Mouse (Mus musculus) 416B (cell line): ENCODE results near the gene Atpif1.

ENCODE experiments used
- DNase-seq: peaks from one replicate; pipeline ENCODE4 v3.0.0; 2011; ENCODE audit warnings: low read depth

Gene Atpif1

DNA sequence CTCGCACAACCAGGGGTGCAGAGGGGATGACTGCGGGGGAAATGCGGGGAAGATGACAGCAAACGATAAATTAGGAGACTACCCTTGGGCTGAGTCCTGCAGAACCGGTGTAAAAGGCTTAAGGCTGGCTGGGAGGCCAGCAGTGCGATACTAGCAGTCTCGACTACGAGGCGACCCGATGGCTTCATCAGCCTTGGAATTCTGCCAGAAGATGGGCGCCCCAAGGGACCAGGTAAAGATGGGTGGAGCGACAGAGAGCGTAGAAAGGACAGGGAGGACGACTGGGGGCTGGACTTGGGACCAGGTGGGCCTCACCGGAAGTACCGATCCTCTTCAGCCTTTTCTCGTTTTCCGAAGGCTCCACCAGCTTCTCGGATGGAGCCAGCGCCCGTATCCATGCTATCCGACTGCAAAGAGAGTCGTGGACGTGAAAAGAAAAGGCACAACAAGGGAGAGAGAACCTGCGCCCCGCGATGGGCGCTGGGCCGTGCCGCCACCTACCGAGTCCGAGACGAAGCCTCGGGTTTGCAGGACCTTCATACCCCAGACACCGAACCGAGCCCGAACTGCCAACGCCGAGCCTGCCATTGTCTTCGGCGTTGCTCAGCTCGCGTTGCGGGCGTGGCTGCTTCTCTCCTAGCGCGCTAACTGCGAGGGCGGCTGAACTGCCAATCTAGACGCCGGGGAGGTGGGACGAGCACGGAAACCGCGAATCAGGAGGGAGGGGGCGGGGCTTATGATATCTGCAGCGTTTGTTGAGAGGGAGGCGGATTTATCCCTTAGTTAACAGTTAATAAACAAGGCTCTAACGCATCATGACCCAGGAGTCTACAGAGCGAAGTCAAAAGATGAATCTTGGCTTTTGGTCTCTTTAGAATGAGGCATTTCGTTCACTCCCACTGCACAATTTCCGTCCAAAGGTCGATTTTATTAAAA, at the start of gene Atpif1:
Gene Atpif1, minus strand, starts transcription at position 679 of the 936 bp plus-strand sequence.
- DNase-seq: peak; percentile 97

DNA sequence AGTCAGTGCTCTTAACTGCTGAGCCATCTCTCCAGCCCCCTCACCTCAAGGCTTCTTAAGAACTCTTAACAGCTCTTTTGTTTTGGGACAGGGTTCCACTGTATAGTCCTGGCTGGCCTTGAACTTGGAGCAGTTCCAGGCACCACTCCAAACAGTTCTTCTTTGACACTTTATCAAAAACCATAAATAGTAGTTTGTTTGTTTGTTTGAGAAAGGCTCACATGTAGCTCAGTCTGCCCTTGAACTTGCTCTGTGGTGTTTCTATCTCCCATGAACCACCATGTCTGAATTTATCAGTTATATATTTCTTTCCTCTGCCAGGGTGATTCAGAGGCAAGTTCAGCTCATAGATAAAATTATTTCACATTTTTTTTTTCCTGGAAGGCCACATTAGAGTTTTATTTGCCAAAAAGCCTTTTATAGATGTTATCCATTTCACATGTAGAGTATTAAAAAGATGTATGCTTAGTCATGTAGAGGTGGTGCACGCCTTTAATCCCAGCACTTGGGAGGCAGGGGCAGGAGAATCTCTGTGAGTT, 41.4 kb upstream of the Atpif1 start:
- no peak for DNase-seq

DNA sequence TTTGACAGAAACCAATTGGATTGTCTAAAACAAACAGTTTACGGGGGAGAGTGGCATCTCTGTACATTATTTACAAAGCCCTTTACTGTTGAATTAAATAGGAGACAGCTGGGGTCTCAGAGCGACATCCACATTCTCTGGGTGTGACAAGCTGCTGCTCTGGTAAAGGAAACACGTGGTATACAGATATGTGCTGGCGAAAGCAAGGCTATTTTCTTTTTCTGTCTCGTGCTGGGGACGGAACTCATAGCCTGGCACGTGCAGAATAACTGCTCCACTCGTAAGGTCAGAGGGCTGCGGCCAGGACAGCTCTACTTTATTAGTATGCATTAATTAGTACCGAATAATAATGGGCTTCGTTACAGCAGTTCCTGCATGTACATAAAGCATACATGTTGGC, 39.9 kb upstream of the Atpif1 start:
- DNase-seq: no peak

- DNase-seq: no peak
These were observed 37.7 kb upstream of the Atpif1 start for GRCm38 (mm10) chr4:132571190-132571589.

- no peak for DNase-seq
These were observed 35.7 kb upstream of the Atpif1 start for GRCm38 (mm10) chr4:132569115-132569514.

GRCm38 (mm10) chr4:132567361-132567779, 33.9 kb upstream of the Atpif1 start:
- no peak for DNase-seq

DNA sequence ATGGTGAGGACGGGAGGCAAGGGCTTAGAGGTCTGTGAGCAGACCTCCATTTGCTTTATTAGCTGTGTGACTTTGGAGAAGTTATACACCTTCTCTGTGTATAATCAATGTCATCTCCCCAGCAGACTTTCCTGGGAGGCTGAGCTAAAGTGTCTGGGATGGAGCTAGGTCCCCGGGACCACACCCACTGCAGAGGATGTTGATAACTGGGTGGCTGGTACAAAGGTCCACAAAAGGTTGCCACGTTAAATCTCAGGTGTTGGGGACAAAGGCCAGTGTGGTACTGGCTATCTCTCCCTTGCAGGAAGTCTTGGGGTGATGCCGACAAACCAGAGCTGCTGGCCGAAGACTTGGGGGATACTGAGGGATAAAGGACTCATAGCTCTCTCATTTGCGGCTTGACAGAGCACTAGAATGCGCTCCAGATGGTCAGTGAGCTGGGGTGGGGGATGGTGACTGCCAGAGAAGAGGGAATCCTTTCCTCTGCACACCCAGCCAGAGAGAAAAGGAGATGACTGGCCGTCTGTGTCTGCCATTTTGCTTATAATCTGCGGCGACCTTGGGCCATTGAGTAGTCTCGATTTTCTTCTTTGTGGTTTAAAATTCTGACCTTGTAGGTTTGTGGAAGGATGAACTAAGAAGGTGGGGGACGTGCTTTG, 31.8 kb upstream of the Atpif1 start:
- DNase-seq: no peak

- DNase-seq: peak; percentile 93
These were observed 30.5 kb upstream of the Atpif1 start, which contains the start of gene Ptafr for GRCm38 (mm10) chr4:132563965-132564364. Gene Ptafr, plus strand, starts transcription at chr4:132564067.

GRCm38 (mm10) chr4:132563261-132563660, 29.8 kb upstream of the Atpif1 start:
- peak; percentile 57 for DNase-seq

DNA sequence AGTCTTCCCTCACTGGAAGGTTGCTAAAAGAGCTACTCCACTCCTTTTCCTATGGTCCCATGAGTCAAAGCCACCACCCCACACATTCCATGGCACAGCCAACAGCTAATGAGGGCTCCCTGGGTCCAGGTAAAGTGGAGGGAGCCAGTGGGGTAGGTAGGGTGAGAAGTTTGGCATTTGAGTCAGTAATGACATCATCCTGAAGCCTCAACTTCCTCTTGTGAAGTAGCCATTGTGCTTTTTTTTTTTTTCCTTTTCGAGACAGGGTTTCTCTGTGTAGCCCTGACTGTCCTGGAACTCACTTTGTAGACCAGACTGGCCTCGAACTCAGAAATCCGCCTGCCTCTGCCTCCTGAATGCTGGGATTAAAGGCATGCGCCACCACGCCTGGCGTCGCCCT, 22.1 kb upstream of the Atpif1 start:
- DNase-seq: peak; percentile 45

GRCm38 (mm10) chr4:132554653-132555052, 21.2 kb upstream of the Atpif1 start:
- DNase-seq: peak; percentile 34

GRCm38 (mm10) chr4:132554221-132554620, 20.8 kb upstream of the Atpif1 start:
- DNase-seq: no peak

GRCm38 (mm10) chr4:132545851-132546250, 12.4 kb upstream of the Atpif1 start:
- peak; percentile 81 for DNase-seq

- peak; percentile 77 for DNase-seq
These were observed 9.3 kb upstream of the Atpif1 start for GRCm38 (mm10) chr4:132542724-132543123.

DNA sequence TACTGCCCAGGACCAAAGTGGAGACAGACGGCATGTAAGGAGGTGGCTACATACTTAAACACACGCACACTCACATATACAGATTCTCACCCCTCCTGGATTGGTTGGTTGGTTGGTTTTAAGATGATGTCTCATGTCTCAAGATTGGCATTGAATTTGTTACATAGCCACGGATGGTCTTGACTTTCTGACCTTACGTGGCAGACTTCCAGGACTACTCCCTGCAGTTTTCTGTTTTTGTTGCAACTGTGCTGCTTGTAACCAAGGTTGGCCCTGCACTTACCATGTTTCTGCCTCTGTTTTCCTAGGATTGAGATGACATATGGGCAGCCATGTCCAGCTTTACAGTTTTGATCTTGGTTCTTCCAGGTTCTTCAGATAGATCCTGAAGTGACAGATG, 8.0 kb upstream of the Atpif1 start:
- DNase-seq: no peak

- DNase-seq: no peak
These were observed 6.0 kb upstream of the Atpif1 start for GRCm38 (mm10) chr4:132539481-132539880.

- DNase-seq: peak; percentile 93
These were observed 2.1 kb upstream of the Atpif1 start, which contains the start of gene Dnajc8 for GRCm38 (mm10) chr4:132535406-132536121. Gene Dnajc8, plus strand, starts transcription at chr4:132535550.

DNA sequence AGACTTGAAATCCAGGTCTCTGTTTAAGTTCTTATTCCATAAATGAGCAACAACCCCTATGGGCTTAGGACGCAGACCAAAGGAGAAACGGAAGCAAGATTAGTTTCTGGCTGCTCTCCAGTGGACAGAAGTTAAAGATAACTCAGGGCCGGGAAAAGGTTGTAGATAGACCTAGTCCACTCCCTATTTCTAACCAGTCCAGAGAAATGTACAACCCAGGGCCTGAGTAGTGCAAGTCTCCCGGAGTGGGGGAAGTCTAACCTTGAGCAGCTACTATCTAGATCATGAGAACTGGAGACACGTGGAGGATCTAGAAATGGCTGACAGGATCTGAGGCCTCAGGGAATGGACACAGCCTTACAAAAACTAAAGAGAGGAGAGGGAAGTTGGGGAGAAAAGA, 963 bp downstream of the Atpif1 start:
- peak; percentile 70 for DNase-seq

DNA sequence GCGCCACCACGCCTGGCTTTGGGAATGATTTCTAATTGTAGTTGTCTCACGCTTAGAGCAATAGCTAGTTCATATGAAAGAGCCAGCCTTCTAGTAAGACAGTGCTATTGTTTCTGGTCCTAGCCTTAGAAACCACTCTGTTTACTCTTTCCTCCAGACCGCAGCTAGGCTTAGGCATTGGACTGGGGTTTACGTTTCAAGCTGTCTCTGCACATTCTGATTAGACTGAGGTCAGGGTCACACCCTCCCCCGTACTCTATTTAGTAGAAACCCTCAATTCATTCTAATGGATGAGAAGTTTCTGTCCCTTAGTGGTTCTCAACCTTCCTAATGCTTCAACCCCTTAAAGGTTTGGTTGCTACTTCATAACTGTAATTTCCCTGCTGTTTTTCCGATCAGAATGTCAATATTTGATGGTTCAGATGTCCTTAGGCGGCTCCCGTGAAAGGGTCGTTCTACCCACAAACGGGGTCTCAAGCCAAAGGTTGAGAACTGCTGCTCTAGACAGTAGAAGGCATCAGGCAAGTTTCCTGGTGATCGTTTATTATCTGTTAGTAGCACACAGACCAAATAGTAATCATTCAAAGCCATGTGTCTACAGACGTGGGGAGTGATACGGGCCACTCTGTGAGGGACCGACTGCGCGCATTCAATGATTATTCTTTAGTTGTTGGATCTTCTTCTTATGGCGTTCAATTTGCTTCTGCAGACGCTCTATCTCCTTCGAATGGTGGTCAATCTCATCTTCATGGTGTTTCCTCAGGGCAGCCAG, 3.2 kb downstream of the Atpif1 start:
- no peak for DNase-seq

DNA sequence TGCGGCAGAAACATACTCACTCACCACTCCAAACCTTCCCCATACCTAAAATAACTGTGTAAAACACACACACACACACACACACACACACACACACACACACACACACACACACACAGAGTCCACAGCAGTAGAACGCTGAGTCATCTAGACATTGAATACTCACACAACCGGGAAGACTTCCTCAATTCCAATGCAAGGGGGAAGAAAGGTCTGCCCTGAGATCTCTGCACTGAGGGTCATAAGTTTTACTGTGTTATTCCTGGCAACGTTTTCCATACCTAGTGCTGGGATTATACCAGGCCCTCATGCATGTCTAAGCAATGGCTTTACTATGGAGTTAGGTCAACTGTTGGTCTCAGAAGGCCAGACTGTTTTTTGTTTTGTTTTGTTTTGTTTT, 4.1 kb downstream of the Atpif1 start:
- peak; percentile 84 for DNase-seq

- DNase-seq: peak; percentile 64
These were observed 5.4 kb downstream of the Atpif1 start for GRCm38 (mm10) chr4:132527917-132528522.
